Mouse (Mus musculus) heart, embryonic 16.5 days (tissue): ENCODE data around the gene Asic3. TPM values are rescaled to one million over a fixed set of nuclear protein-coding genes. Genes with fewer than 3 reads are reported as not detected.

ENCODE experiments used
- ATAC-seq: fragments of 200-750 bp; cut with Nextera tagmentation; replicated peaks from 2 replicates; pipeline ENCODE4 v1.8.0; 2017; ENCODE audit warnings: moderate number of reproducible peaks; ENCODE audit not compliant: insufficient read depth, low FRiP score; ENCODE audit errors: extremely low read depth
- H3K27ac ChIP-seq: fragments of 300-500 bp; sonication (generic); 2 replicates; pipeline ENCODE4 v1.5.1; 2014; ENCODE audit warnings: mild to moderate bottlenecking, low read length, control low read depth, moderate library complexity
- H3K27me3 ChIP-seq: fragments of 300-500 bp; sonication (generic); 2 replicates; pipeline ENCODE4 v1.6.1; 2014; ENCODE audit warnings: low read length, mixed read lengths; ENCODE audit not compliant: control insufficient read depth, insufficient read depth
- H3K36me3 ChIP-seq: fragments of 300-500 bp; sonication (generic); 2 replicates; pipeline ENCODE4 v1.6.1; 2014; ENCODE audit not compliant: control insufficient read depth, insufficient read depth
- H3K4me1 ChIP-seq: fragments of 300-500 bp; sonication (generic); 2 replicates; pipeline ENCODE4 v1.6.1; 2014; ENCODE audit warnings: low read length, mixed read lengths; ENCODE audit not compliant: control insufficient read depth, insufficient read depth
- H3K4me2 ChIP-seq: fragments of 300-500 bp; sonication (generic); 2 replicates; pipeline ENCODE4 v1.6.1; 2014; ENCODE audit warnings: low read depth, mild to moderate bottlenecking, control low read depth, low read length
- H3K4me3 ChIP-seq: fragments of 300-500 bp; sonication (generic); 2 replicates; pipeline ENCODE4 v1.5.1; 2014; ENCODE audit warnings: mild to moderate bottlenecking, control low read depth, low read length
- H3K9ac ChIP-seq: fragments of 300-500 bp; sonication (generic); 2 replicates; pipeline ENCODE4 v1.6.1; 2014; ENCODE audit warnings: low read length, control low read depth
- H3K9me3 ChIP-seq: fragments of 300-500 bp; sonication (generic); replicated peaks from 2 replicates; pipeline ENCODE4 v1.6.1; 2016; ENCODE audit warnings: low read length; ENCODE audit not compliant: control insufficient read depth
- WGBS: fragments of 180-500 bp; shearing (Covaris S2); extraction: QIAGEN DNeasy Blood & Tissue Kit; methylation state at CpG from one replicate; pipeline ENCODE4 v1.1.7; 2014; 5-methylcytosine and 5-hydroxymethylcytosine counted together
- polyA plus RNA-seq: library from polyadenylated mRNA; unstranded; fragments of >200 nt; fragmentation: Nextera tagmentation; extraction: Ambion mirVana; gene quantifications from 2 replicates; pipeline ENCODE4 v1.2.1, GENCODE M21; 2015

The Asic3 gene
- polyA plus RNA-seq, 1 experiment from 2014 or later: 0.14 TPM

DNA sequence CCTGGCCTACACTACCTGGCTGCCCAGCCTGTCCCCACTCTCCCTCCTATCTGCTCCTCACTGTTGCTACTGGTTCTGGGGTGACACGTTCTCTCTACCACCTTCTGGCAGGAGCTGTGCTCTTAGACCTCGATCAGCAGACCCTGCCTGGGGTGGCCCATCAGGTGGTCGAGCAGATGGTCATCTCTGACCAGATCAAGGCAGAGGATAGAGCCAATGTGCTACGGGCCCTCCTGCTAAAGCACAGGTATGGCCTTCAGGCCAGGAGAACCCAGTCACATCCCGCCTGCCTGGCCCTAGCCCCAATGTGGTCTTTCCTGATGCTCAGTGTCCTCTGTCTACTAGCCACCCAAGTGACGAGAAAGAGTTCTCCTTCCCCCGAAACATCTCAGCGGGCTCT lies 20.8 kb downstream of the Asic3 start:
- Histone ChIP-seq H3K4me2 (no peak overlapping the region), H3K4me1 (no peaks in the 10 kb centered on the region; the same call in 1 of the 2 replicates), H3K9me3 (no peaks in the 10 kb centered on the region), H3K27me3 (no peaks in the 10 kb centered on the region), H3K27ac (no peak overlapping the region), H3K9ac (no peak overlapping the region), H3K4me3 (no peak overlapping the region), H3K36me3 (peaks cover 54% of the 10 kb centered on the region)
- WGBS: 85% methylated on average over 8 of the region's 8 CpGs
- ATAC-seq: no peak

DNA sequence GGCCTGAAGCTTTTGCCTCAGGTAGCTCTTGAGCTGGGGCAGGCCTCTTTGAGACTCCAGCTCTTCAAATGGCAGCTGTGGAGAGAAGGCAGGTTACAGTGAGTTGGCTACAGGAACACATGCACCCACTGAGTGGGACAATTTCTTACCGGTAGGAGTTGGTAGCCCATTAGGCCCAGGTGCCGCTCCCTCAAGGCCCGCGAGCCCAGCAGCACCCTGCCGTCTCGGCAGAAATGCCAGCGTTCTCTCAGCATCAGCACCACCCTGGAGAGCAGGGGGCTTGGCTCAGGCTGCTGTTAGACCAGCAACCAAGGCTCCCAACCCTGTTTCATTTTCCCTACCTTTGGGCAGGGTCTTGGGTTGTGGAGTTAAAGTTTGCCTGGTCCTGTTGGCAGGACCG lies 28.0 kb downstream of the Asic3 start:
- no peak for ATAC-seq
- H3K36me3 ChIP-seq: peaks cover 47% of the 10 kb centered on the region
- no peak overlapping the region for H3K4me3 ChIP-seq
- 91% methylated on average over 8 of the region's 8 CpGs for WGBS
- H3K9me3 ChIP-seq: no peaks in the 10 kb centered on the region
- H3K4me2 ChIP-seq: no peak overlapping the region
- no peaks in the 10 kb centered on the region for H3K27me3 ChIP-seq
- no peak overlapping the region for H3K9ac ChIP-seq
- peaks cover 17% of the 10 kb centered on the region for H3K4me1 ChIP-seq
- H3K27ac ChIP-seq: no peak overlapping the region

DNA sequence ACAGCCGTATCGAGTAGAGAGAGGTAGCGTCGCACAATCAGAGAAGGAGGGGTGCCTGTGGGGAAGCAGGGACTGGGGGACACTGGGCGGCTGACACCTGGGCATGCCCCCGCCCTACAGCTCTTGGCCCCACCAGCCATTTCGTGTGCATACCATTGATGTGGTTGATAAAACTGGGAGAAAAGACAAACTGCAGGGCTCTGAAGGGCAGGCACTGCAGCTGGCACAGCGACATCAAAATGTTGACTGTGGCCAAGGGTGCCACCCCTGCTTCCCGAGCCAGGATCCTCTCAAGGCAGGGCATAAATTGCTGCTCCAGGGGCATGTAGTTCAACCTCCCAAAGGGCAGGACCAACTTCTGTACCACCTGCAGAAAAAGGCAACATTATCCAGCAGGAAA lies 28.8 kb downstream of the Asic3 start:
- no peak overlapping the region for H3K4me2 ChIP-seq
- peaks cover 42% of the 10 kb centered on the region for H3K36me3 ChIP-seq
- H3K9me3 ChIP-seq: no peaks in the 10 kb centered on the region
- no peak overlapping the region for H3K4me3 ChIP-seq
- no peak overlapping the region for H3K27ac ChIP-seq
- ATAC-seq: no peak
- WGBS: 76% methylated on average over 9 of the region's 9 CpGs
- no peaks in the 10 kb centered on the region for H3K27me3 ChIP-seq
- no peak overlapping the region for H3K9ac ChIP-seq
- H3K4me1 ChIP-seq: peaks cover 17% of the 10 kb centered on the region

DNA sequence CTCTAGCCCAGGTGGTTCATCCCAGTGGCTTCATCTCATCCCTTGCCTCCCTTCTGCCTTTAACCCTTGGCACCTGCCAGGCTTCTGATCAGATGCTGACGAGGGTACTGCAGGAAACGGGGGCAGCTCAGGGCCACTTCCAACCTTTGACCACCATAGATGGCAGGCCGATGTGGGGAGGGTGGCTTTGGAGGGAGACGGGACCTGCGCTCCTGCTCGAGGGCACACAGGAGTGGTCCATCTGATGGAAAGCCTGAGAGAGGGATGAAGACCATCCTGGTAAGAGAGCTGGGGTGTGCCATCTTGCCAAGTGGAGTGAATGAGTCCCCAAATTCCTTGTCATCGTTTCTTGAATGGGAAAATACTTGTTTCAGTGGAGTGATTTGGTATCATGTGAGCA lies 30.0 kb downstream of the Asic3 start:
- Histone ChIP-seq H3K27me3 (no peaks in the 10 kb centered on the region), H3K9ac (no peak overlapping the region), H3K4me1 (peaks cover 26% of the 10 kb centered on the region), H3K9me3 (no peaks in the 10 kb centered on the region), H3K4me3 (no peak overlapping the region), H3K27ac (no peak overlapping the region), H3K4me2 (no peak overlapping the region), H3K36me3 (peaks cover 42% of the 10 kb centered on the region)
- WGBS: 89% methylated on average over 7 of the region's 7 CpGs
- ATAC-seq: no peak

DNA sequence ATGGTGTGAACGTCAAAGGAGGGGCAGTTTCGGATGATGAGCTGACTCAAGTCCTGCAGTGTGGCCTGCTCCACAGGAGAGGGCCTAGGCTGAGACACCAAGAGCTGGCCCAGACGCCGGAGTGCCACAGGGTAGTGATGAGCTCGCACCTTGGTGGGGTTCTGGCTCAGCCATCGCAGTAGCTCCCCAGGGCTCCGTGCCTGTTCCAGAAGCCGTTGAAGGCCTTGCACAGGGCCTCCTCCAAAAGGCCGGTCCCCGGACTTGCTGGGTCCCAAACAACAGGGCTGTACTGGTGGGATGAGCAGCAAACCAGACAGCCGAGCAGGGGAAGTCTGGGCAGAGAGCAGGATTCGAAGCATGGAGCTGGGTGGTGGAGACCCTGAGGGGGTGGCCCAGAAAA lies 30.7 kb downstream of the Asic3 start:
- Histone ChIP-seq H3K4me2 (peak overlapping the region; percentile 77), H3K27me3 (no peaks in the 10 kb centered on the region), H3K36me3 (peaks cover 35% of the 10 kb centered on the region), H3K4me3 (peak overlapping the region; percentile 90), H3K27ac (peak overlapping the region; percentile 97; the same call in 1 of the 2 replicates), H3K9me3 (no peaks in the 10 kb centered on the region), H3K9ac (peak overlapping the region; percentile 98), H3K4me1 (peaks cover 26% of the 10 kb centered on the region)
- ATAC-seq: no peak
- WGBS: 73% methylated on average over 12 of the region's 12 CpGs

DNA sequence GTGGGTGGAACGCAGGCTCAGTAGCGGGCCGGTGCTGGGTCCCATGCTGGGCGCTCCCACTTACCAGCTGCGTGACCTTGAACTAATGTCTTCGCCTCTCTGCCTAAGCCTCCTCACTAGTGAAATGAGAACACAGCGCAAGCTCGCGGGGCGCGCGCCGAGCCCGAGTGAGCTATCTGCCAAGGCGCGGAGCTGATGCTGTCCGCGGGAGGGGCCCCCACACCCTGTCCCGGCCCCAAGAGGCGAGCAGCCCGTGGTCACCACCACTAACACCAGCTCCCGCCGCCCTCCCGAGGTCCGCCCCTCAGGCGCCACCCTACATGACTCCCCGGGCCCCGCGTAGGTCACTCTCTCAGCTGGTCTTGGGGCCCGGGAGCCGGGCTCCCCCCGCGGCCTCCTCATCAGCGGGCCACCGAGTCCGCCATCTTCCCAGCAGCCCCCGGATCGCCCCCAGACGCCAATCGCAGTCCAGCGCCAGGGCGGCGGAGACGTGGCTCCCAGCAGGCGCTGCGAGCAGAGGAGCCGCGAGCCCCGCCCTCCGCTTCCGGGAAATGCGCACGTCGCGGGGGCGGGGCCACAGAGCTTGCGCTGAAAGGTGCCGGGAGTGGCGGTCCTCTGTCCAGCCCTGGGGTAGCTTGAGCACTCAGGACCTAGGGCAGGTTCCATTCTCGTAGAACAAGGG lies 31.7 kb downstream of the Asic3 start, which contains the start of gene Fastk:
TSS of gene Fastk (minus strand) at position 542 of the 682 bp plus-strand sequence.
- Histone ChIP-seq H3K4me3 (peak within 1 kb of the TSS; percentile 90), H3K4me2 (peak within 1 kb of the TSS; percentile 77), H3K9me3 (no peaks in the 10 kb centered on the region), H3K36me3 (peaks cover 26% of the 10 kb centered on the region), H3K9ac (peak within 1 kb of the TSS; percentile 98), H3K27me3 (no peaks in the 10 kb centered on the region), H3K27ac (peak within 1 kb of the TSS; percentile 97), H3K4me1 (peaks cover 26% of the 10 kb centered on the region)
- under 1% methylated on average over 60 of the region's 60 CpGs for WGBS
- peak; percentile 82 for ATAC-seq

DNA sequence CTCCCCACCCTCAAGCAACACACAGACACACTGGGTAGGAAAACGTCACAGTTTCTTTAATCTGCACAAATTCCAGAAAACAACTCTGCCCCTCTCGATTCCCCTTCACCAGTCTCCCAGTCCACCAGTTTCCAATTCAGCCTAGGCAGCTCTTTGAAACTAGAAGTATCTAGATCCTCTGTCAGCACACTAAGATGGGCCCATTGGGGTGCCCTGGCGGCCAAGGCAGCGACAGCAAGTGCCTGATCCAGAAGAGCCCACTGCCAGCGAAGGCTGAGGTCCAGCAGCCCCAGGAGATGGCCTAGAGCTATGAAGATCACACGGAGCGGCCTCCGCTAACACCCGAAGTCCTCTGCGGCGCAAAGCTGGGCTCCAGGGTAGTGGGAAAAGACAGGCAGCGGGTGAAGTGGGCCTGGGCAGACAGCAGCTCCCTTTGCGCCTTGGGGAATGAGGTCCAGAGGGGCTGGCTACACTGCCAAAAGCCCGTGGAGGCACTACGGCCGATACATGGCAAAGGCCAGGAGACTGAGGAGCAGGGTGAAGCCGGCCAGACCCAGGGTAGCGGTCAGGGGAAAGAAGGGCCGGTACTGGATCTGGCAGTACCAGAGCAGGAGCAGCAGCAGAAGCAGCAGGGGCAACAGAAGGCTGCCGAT lies 32.4 kb downstream of the Asic3 start:
- WGBS: 51% methylated on average over 20 of the region's 20 CpGs
- Histone ChIP-seq H3K27ac (peak overlapping the region; percentile 97), H3K4me1 (peaks cover 26% of the 10 kb centered on the region), H3K27me3 (no peaks in the 10 kb centered on the region), H3K9me3 (no peaks in the 10 kb centered on the region), H3K36me3 (peaks cover 19% of the 10 kb centered on the region), H3K9ac (peak overlapping the region; percentile 98), H3K4me2 (peak overlapping the region; percentile 77), H3K4me3 (peak overlapping the region; percentile 90)
- ATAC-seq: no peak

DNA sequence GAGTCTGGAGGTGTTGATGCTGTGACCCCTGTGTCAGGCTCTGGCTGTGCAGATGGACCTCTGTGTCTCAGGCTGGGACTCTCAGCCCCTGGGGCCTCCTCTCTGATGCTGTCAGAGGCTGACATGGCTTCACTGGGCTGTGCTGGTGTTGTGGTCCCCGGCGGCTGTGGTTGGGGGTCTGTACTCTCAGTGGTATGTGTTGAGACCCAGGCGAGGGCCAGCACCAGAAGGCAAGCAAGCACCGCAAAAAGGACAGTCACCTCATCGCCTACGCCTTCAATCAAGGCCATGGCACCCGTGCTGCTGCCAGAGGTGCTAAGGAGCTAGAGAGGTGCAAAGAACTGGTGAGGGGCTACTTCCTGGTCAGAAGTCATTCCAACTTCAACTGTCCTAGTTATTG lies 33.4 kb downstream of the Asic3 start:
- H3K4me1 ChIP-seq: peaks cover 32% of the 10 kb centered on the region
- H3K9ac ChIP-seq: no peak overlapping the region
- peaks cover 8% of the 10 kb centered on the region; the same call in 1 of the 2 replicates for H3K36me3 ChIP-seq
- WGBS: 86% methylated on average over 7 of the region's 7 CpGs
- H3K27ac ChIP-seq: no peak overlapping the region
- no peak overlapping the region for H3K4me2 ChIP-seq
- H3K4me3 ChIP-seq: no peak overlapping the region
- no peaks in the 10 kb centered on the region for H3K27me3 ChIP-seq
- no peaks in the 10 kb centered on the region for H3K9me3 ChIP-seq
- no peak for ATAC-seq

DNA sequence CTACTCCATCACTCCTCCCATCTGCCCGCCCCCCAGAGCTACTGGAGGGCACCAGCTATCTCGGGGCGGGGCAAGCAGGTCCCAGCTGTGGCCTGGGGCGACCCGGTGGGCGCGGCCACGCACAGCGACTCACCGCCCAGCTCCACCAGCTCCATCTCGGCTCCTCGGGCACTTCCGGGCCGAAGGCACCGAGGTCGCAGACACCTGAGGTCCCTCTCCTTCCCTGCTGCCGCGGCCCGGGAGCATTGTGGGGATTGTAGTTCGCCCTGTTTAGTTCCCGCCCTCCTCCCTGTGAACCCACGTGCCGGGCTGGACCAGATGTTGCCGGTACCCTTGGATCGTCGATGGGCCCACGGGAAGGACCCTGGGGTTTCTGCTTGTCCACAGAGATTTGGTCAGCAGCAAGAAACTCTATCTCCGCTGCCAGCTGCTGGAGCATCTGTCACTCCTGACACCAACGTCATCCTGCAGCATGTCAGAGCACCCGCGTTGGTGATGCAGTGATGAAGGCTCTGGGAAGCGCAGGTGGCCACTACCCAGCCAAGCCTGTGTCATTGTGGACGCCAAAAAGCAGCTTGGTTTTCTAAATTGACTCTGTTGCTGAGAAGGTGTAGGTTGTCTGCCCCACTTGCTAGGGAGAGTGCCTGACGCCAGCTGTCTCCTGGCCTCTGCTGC lies 34.6 kb downstream of the Asic3 start, which contains the start of gene Tmub1:
TSS of gene Tmub1 (minus strand) at position 231 of the 675 bp plus-strand sequence.
- WGBS: 3% methylated on average over 34 of the region's 34 CpGs
- peak within 1 kb of the TSS; percentile 80 for H3K9ac ChIP-seq
- no peaks in the 10 kb centered on the region for H3K27me3 ChIP-seq
- H3K36me3 ChIP-seq: peaks cover 4% of the 10 kb centered on the region; the same call in 1 of the 2 replicates
- peaks cover 30% of the 10 kb centered on the region for H3K4me1 ChIP-seq
- peak within 1 kb of the TSS; percentile 71 for H3K27ac ChIP-seq
- peak; percentile 20 for ATAC-seq
- no peaks in the 10 kb centered on the region for H3K9me3 ChIP-seq
- peak within 1 kb of the TSS; percentile 83 for H3K4me2 ChIP-seq
- peak within 1 kb of the TSS; percentile 80 for H3K4me3 ChIP-seq
